Mouse (Mus musculus) lung, embryonic 14.5 days (tissue): ENCODE measurements at regions not wholly inside any gene's neighbourhood (a gene's known extent, or its start where the extent isn't known, plus 50 kb on each side); places are given as distances from the start of the nearest gene placed in this dataset.

Experiments used
- ATAC-seq: fragments of 200-750 bp; cut with Nextera tagmentation; 2 replicates; pipeline ENCODE4 v1.8.0; 2017; ENCODE audit warnings: mild to moderate bottlenecking, moderate TSS enrichment, moderate library complexity; ENCODE audit not compliant: insufficient read depth
- DNase-seq: peaks from one replicate; pipeline ENCODE4 v3.0.0-alpha.2; 2015
- H3K27ac ChIP-seq: fragments of 300-500 bp; sonication (generic); 2 replicates; pipeline ENCODE4 v1.5.1; 2014; ENCODE audit warnings: low read depth, mild to moderate bottlenecking, moderate library complexity
- H3K27me3 ChIP-seq: fragments of 300-500 bp; sonication (generic); 2 replicates; pipeline ENCODE4 v1.6.1; 2014; ENCODE audit warnings: low read length, control low read depth; ENCODE audit not compliant: insufficient read depth
- H3K36me3 ChIP-seq: fragments of 300-500 bp; sonication (generic); 2 replicates; pipeline ENCODE4 v1.6.1; 2014; ENCODE audit warnings: control low read depth; ENCODE audit not compliant: insufficient read depth
- H3K4me1 ChIP-seq: fragments of 300-500 bp; sonication (generic); 2 replicates; pipeline ENCODE4 v1.6.1; 2014; ENCODE audit warnings: antibody characterized with exemption, control low read depth; ENCODE audit not compliant: insufficient read depth
- H3K4me2 ChIP-seq: fragments of 300-500 bp; sonication (generic); 2 replicates; pipeline ENCODE4 v1.6.1; 2014; ENCODE audit warnings: mild to moderate bottlenecking
- H3K4me3 ChIP-seq: fragments of 300-500 bp; sonication (generic); 2 replicates; pipeline ENCODE4 v1.5.1; 2014; ENCODE audit warnings: low read depth, low read length
- H3K9ac ChIP-seq: fragments of 300-500 bp; sonication (generic); 2 replicates; pipeline ENCODE4 v1.6.1; 2014
- H3K9me3 ChIP-seq: fragments of 300-500 bp; sonication (generic); 2 replicates; pipeline ENCODE4 v1.6.1; 2016; ENCODE audit warnings: low read depth, low read length, control low read depth
- CTCF ChIP-seq: IDR thresholded peaks from 2 replicates; pipeline ENCODE4 v1.5.1; 2016; ENCODE audit warnings: antibody characterized with exemption, low read depth
- WGBS: fragments of 180-500 bp; shearing (Covaris S2); extraction: QIAGEN DNeasy Blood & Tissue Kit; methylation state at CpG from one replicate; pipeline ENCODE4 v1.1.7; 2014; 5-methylcytosine and 5-hydroxymethylcytosine counted together

DNA sequence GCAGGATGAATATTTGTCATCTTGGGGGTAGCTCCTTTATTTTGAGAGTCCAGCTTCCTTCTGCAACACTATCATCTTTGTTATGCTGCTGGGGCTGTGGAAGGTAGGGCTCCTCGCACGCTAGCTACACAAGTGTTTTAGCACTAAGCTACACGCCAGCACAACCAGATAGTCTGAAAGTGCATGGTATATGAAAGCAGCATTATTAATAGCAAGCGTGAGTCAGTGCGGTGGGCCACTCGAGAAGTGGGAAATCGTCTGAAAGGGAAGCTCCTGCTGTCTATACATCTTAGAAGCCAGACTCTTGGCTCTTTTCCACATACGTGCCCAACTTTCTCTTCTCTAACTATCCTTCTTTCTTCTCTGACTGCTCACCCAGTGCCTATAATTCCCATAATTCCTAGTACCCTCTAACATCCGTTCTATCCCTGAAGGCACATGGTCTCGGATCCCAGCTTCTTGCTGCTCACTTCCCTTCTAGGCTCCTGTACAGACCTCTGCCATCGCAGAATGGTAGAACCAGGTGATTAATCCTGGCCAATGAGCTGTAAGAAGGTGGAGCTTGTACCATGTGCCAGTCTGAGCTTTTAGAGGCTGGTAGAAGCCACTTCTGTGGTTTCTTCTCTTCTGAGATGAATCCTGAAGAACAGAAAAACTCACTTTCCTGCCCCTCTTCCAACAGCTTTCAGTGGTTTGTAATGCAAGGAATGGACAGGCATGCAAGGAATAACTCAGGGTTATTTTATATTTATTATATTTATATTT lies 55.5 kb downstream of the E030025P04Rik start:
- H3K27me3 ChIP-seq: no peaks in the 10 kb centered on the region
- no peak overlapping the region for H3K4me3 ChIP-seq
- no peak for TF ChIP-seq CTCF
- H3K9ac ChIP-seq: no peak overlapping the region
- no peaks in the 10 kb centered on the region for H3K9me3 ChIP-seq
- no peaks in the 10 kb centered on the region for H3K36me3 ChIP-seq
- 74% methylated on average over 11 of the region's 11 CpGs for WGBS
- H3K4me1 ChIP-seq: no peaks in the 10 kb centered on the region
- ATAC-seq: no peak
- no peak overlapping the region for H3K4me2 ChIP-seq
- H3K27ac ChIP-seq: no peak overlapping the region
- no peak for DNase-seq

DNA sequence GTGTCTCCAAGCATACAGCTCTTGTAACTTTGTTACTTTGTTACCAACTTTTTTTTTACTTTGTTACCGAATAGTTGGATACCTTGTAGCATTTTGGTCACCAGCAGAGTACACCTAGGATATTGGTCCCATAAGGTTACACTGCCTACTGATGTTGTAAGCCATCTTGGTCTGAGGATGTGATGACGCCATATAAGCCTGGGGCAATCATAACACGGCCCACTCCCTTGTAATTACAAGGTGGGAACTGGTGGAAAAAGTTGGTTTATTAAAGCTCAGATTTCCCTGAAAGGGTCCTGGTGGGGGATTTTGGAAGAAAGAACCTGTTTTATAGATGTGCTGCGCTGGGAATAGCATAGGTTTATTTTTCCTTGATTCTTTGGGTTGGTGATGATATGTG lies 62.2 kb downstream of the E030025P04Rik start:
- no peak for TF ChIP-seq CTCF
- H3K9ac ChIP-seq: no peak overlapping the region
- ATAC-seq (no peak), DNase-seq (no peak)
- no peak overlapping the region for H3K4me3 ChIP-seq
- H3K9me3 ChIP-seq: no peaks in the 10 kb centered on the region
- H3K4me2 ChIP-seq: no peak overlapping the region
- H3K27me3 ChIP-seq: no peaks in the 10 kb centered on the region
- H3K4me1 ChIP-seq: no peaks in the 10 kb centered on the region
- WGBS: 94% methylated on average over 4 of the region's 4 CpGs
- no peak overlapping the region for H3K27ac ChIP-seq
- H3K36me3 ChIP-seq: no peaks in the 10 kb centered on the region

DNA sequence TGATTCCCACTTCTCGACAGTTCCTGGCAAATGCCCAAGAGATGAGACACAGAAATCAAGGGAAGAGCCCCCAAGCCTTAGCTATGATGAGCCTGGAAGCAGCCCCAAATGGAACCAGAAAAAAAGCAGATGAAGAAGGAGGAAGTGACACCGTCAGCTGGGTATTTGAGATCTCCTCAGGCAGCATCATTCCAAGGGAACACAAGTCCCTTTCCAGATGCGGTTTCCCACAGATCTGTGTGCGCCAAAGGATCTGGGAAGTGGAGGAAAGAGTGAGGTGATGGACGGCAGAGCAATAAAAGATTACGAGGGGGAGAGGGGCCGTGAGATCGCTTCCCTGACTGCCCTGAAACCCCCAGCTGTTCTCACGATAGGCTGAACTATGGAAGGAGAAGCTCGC lies 62.7 kb downstream of the E030025P04Rik start:
- Histone ChIP-seq H3K4me2 (no peak overlapping the region), H3K4me1 (no peaks in the 10 kb centered on the region), H3K36me3 (no peaks in the 10 kb centered on the region), H3K9me3 (no peaks in the 10 kb centered on the region), H3K4me3 (no peak overlapping the region), H3K27me3 (no peaks in the 10 kb centered on the region), H3K27ac (no peak overlapping the region), H3K9ac (no peak overlapping the region)
- no peak for DNase-seq
- WGBS: 50% methylated on average over 10 of the region's 10 CpGs
- TF ChIP-seq CTCF: no peak
- ATAC-seq: no peak

DNA sequence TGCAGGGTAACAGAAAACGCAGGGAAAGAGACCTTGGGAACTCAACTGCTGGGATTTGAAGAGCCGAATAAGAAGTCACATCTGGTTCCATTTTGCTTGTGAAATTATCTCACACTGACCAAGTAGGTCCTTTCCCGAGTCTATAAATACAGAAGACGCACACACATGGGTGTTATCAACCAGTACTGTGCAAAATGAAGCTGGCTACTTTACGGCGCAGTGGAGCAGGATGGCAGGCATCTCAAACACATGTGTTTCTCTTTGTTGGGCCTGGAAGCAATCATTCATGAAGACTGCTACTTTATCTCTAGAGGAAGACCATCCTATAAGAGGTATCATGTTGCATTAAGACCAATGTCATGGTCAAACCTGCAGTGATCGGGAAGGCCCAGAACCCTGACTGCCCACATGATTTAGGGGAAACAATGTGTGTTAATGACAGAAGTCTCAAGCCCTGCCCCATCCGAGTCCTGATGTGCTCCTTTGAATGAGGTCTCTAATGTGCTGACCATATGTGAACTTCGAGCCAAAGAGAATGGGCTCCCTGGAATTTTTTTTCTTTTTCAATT lies 63.2 kb downstream of the E030025P04Rik start:
- no peak overlapping the region for H3K27ac ChIP-seq

DNA sequence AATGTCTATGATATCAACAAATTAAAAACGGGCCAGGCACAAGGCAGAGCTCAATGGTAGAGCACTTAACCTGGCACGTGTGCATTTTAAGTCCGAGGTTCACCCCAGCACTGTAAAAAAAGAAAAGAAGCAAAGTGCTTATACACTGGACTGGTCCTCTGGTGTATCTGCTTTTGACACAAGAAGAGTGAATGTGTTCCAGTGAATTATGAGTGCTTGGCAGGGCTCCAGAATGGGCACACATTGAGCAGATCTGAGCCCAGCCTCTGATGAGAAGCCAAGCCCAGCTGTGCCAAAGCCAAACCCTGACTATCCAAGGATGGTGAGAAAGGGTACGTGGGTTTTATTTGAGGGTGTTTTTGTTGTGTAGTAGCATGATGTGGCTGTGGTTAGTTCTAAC lies 64.7 kb downstream of the E030025P04Rik start:
- 70% methylated on average over 4 of the region's 4 CpGs for WGBS
- Histone ChIP-seq H3K4me2 (no peak overlapping the region), H3K27ac (no peak overlapping the region), H3K4me1 (no peaks in the 10 kb centered on the region), H3K27me3 (no peaks in the 10 kb centered on the region), H3K36me3 (no peaks in the 10 kb centered on the region), H3K9me3 (no peaks in the 10 kb centered on the region), H3K4me3 (no peak overlapping the region), H3K9ac (no peak overlapping the region)
- DNase-seq: no peak
- TF ChIP-seq CTCF: no peak
- ATAC-seq: no peak

More for the DNA sequence above, 63.2 kb downstream of the E030025P04Rik start:
- ATAC-seq (no peak), DNase-seq (no peak)
- Histone ChIP-seq H3K36me3 (no peaks in the 10 kb centered on the region), H3K4me2 (no peak overlapping the region), H3K9ac (no peak overlapping the region), H3K4me1 (no peaks in the 10 kb centered on the region), H3K27me3 (no peaks in the 10 kb centered on the region), H3K4me3 (no peak overlapping the region), H3K9me3 (no peaks in the 10 kb centered on the region)
- WGBS: 70% methylated on average over 9 of the region's 9 CpGs
- no peak for TF ChIP-seq CTCF

DNA sequence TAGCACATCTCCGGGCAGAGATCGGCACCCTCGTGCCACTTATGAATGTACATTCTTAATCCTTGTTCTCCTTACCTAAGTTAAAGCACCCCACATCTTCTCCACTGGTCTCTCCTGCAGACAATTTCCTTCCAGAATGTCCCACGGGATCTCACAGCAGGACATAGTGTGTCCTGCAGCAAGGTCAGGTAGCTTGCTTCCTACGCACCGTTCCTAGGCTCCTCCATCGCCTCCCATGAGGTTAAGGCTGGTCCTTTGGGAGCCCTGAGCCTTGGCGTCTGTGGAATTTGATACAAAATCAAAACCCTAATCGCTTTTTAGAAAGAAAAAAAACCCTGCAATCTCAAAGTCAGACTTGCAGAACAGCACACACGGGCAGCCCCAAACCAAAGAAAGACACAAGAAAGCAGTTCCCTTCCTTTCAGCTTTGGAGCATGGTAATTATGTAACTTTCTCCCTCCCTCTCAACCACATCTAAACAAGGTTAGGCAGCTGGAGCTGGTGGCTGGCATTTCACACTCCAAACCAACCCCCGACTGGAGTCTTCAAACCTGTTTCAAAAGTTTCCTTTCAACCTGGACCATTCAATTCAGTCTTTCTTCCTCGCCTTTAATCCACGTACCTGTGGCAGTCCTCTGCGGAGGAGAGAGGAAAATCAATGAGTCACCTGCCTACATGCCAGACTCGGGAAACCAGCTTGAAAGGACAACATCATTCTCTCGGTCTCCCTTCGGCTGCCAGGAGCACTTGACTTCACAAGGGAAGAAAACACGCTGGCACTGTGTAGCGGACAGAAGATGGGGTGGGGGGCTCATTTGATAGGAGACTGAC lies 67.4 kb downstream of the E030025P04Rik start:
- Histone ChIP-seq H3K27me3 (no peaks in the 10 kb centered on the region), H3K4me2 (no peak overlapping the region), H3K9ac (no peak overlapping the region), H3K4me1 (no peaks in the 10 kb centered on the region), H3K36me3 (no peaks in the 10 kb centered on the region), H3K27ac (no peak overlapping the region), H3K4me3 (no peak overlapping the region), H3K9me3 (no peaks in the 10 kb centered on the region)
- WGBS: 60% methylated on average over 19 of the region's 19 CpGs
- DNase-seq (no peak), ATAC-seq (no peak)
- TF ChIP-seq CTCF: no peak

DNA sequence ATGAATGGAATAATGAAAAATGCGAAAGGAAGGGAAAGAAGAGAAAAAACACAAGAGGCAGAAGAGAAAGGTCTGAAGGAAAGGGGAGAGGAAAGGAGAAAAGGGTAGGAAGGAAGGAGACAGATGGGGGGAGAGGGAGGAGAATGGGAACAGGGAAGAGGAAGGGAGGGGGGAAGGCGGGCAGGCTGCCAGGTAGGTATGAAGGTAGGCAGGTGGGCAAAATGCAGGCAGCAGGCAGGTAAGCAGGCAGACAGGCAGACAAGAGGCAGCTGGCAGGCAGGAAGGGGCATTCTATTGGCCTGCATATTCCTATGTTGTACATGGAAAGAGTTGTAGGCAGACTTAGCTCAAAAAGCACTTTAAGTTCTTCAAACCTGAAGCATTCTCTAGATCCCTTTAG lies 72.8 kb downstream of the E030025P04Rik start:
- Histone ChIP-seq H3K27me3 (no peaks in the 10 kb centered on the region), H3K36me3 (no peaks in the 10 kb centered on the region), H3K4me2 (no peak overlapping the region), H3K9ac (no peak overlapping the region), H3K27ac (peak overlapping the region; percentile 6; the same call in 1 of the 2 replicates), H3K4me1 (peaks cover 11% of the 10 kb centered on the region), H3K9me3 (no peaks in the 10 kb centered on the region; the same call in 1 of the 2 replicates), H3K4me3 (no peak overlapping the region)
- DNase-seq (no peak), ATAC-seq (no peak)
- no peak for TF ChIP-seq CTCF
- 64% methylated on average over 2 of the region's 2 CpGs for WGBS
